Mouse (Mus musculus) heart, embryonic 13.5 days (tissue): ENCODE measurements around the gene Zfp704. TPM values are rescaled to one million over a fixed set of nuclear protein-coding genes. Genes with fewer than 3 reads are reported as not detected.

Experiments
- ATAC-seq: fragments of 200-750 bp; cut with Nextera tagmentation; 2 replicates; pipeline ENCODE4 v1.8.0; 2017; ENCODE audit warnings: moderate TSS enrichment; ENCODE audit not compliant: insufficient number of reproducible peaks, low FRiP score, low TSS enrichment; ENCODE audit errors: extremely low read depth
- H3K27ac ChIP-seq: fragments of 300-500 bp; sonication (generic); replicated peaks from 2 replicates; pipeline ENCODE4 v1.5.1; 2015; ENCODE audit warnings: moderate library complexity, mild to moderate bottlenecking, inconsistent platforms
- H3K27me3 ChIP-seq: fragments of 300-500 bp; sonication (generic); replicated peaks from 2 replicates; pipeline ENCODE4 v1.6.1; 2015; ENCODE audit warnings: mild to moderate bottlenecking, inconsistent platforms
- H3K36me3 ChIP-seq: fragments of 300-500 bp; sonication (generic); 2 replicates; pipeline ENCODE4 v1.6.1; 2015; ENCODE audit warnings: mild to moderate bottlenecking, inconsistent platforms
- H3K4me1 ChIP-seq: fragments of 300-500 bp; sonication (generic); 2 replicates; pipeline ENCODE4 v1.6.1; 2015; ENCODE audit warnings: inconsistent platforms
- H3K4me2 ChIP-seq: fragments of 300-500 bp; sonication (generic); 2 replicates; pipeline ENCODE4 v1.6.1; 2015; ENCODE audit warnings: inconsistent platforms, mild to moderate bottlenecking, moderate library complexity
- H3K4me3 ChIP-seq: fragments of 300-500 bp; sonication (generic); 2 replicates; pipeline ENCODE4 v1.5.1; 2015; ENCODE audit warnings: moderate library complexity, mild to moderate bottlenecking, inconsistent platforms
- H3K9ac ChIP-seq: fragments of 300-500 bp; sonication (generic); 2 replicates; pipeline ENCODE4 v1.6.1; 2015; ENCODE audit warnings: inconsistent platforms, mild to moderate bottlenecking, moderate library complexity
- H3K9me3 ChIP-seq: fragments of 300-500 bp; sonication (generic); 2 replicates; pipeline ENCODE4 v1.6.1; 2016; ENCODE audit warnings: inconsistent platforms
- WGBS: fragments of 180-500 bp; shearing (Covaris S2); methylation state at CpG from one replicate; pipeline ENCODE4 v1.1.7; 2015; ENCODE audit warnings: mixed read lengths; 5-methylcytosine and 5-hydroxymethylcytosine counted together
- polyA plus RNA-seq: library from polyadenylated mRNA; unstranded; fragments of >200 nt; fragmentation: Nextera tagmentation; extraction: Ambion mirVana; gene quantifications from 2 replicates; pipeline ENCODE4 v1.2.1, GENCODE M21; 2015

Zfp704 gene
- polyA plus RNA-seq, 1 experiment from 2014 or later = 6.5 TPM

GRCm38 (mm10) chr3:9455351-9455750, 154.5 kb downstream of the Zfp704 start:
- no peak overlapping the region for H3K27ac ChIP-seq
- peaks cover 7% of the 10 kb centered on the region; the same call in 1 of the 2 replicates for H3K36me3 ChIP-seq
- H3K4me1 ChIP-seq = peaks cover 14% of the 10 kb centered on the region
- no peak for ATAC-seq
- no peaks in the 10 kb centered on the region for H3K27me3 ChIP-seq
- no peak overlapping the region for H3K4me3 ChIP-seq
- no peak overlapping the region for H3K9ac ChIP-seq
- no peak overlapping the region for H3K4me2 ChIP-seq
- no peaks in the 10 kb centered on the region for H3K9me3 ChIP-seq
- WGBS = 85% methylated on average over 5 of the region's 5 CpGs

GRCm38 (mm10) chr3:9454556-9455330, 155.1 kb downstream of the Zfp704 start:
- no peak overlapping the region for H3K4me2 ChIP-seq
- H3K9ac ChIP-seq = peak overlapping the region; percentile 30; the same call in 1 of the 2 replicates
- H3K27ac ChIP-seq = 0 out of 2 replicates have a peak overlapping the region, but pooled peaks have one; percentile 28
- no peaks in the 10 kb centered on the region for H3K9me3 ChIP-seq
- peaks cover 19% of the 10 kb centered on the region for H3K4me1 ChIP-seq
- no peak overlapping the region for H3K4me3 ChIP-seq
- WGBS = 52% methylated on average over 8 of the region's 8 CpGs
- H3K27me3 ChIP-seq = no peaks in the 10 kb centered on the region
- peaks cover 3% of the 10 kb centered on the region; the same call in 1 of the 2 replicates for H3K36me3 ChIP-seq
- ATAC-seq = no peak

GRCm38 (mm10) chr3:9450521-9450920, 159.4 kb downstream of the Zfp704 start:
- 89% methylated on average over 12 of the region's 12 CpGs for WGBS
- H3K4me2 ChIP-seq = no peak overlapping the region
- H3K27ac ChIP-seq = no peak overlapping the region
- 0 out of 2 replicates have a peak, but pooled peaks cover 3% of the 10 kb centered on the region for H3K9me3 ChIP-seq
- H3K4me1 ChIP-seq = peaks cover 25% of the 10 kb centered on the region
- H3K27me3 ChIP-seq = no peaks in the 10 kb centered on the region
- no peak overlapping the region for H3K9ac ChIP-seq
- H3K36me3 ChIP-seq = peaks cover 32% of the 10 kb centered on the region
- ATAC-seq = no peak
- no peak overlapping the region for H3K4me3 ChIP-seq

GRCm38 (mm10) chr3:9449261-9450007, 160.5 kb downstream of the Zfp704 start:
- ATAC-seq = no peak
- H3K36me3 ChIP-seq = peaks cover 37% of the 10 kb centered on the region
- 0 out of 2 replicates have a peak, but pooled peaks cover 3% of the 10 kb centered on the region for H3K9me3 ChIP-seq
- no peaks in the 10 kb centered on the region for H3K27me3 ChIP-seq
- 52% methylated on average over 7 of the region's 7 CpGs for WGBS
- H3K4me2 ChIP-seq = no peak overlapping the region
- no peak overlapping the region for H3K4me3 ChIP-seq
- H3K9ac ChIP-seq = peak overlapping the region; percentile 52; the same call in 1 of the 2 replicates
- H3K27ac ChIP-seq = peak overlapping the region; percentile 55
- H3K4me1 ChIP-seq = peaks cover 18% of the 10 kb centered on the region

- Histone ChIP-seq H3K36me3 (peaks cover 44% of the 10 kb centered on the region), H3K4me1 (peaks cover 27% of the 10 kb centered on the region), H3K9me3 (0 out of 2 replicates have a peak, but pooled peaks cover 3% of the 10 kb centered on the region), H3K27ac (no peak overlapping the region), H3K27me3 (no peaks in the 10 kb centered on the region), H3K4me2 (no peak overlapping the region), H3K9ac (no peak overlapping the region), H3K4me3 (no peak overlapping the region)
- ATAC-seq = no peak
- 86% methylated on average over 5 of the region's 5 CpGs for WGBS
These were observed 161.3 kb downstream of the Zfp704 start for GRCm38 (mm10) chr3:9448541-9448940.

- Histone ChIP-seq H3K27me3 (no peaks in the 10 kb centered on the region), H3K9me3 (0 out of 2 replicates have a peak, but pooled peaks cover 3% of the 10 kb centered on the region), H3K4me3 (no peak overlapping the region), H3K4me2 (no peak overlapping the region), H3K27ac (peak overlapping the region; percentile 97; the same call in 1 of the 2 replicates), H3K4me1 (peaks cover 60% of the 10 kb centered on the region), H3K36me3 (peaks cover 41% of the 10 kb centered on the region), H3K9ac (no peak overlapping the region)
- 64% methylated on average over 5 of the region's 5 CpGs for WGBS
- ATAC-seq = no peak
These were observed 165.3 kb downstream of the Zfp704 start for GRCm38 (mm10) chr3:9444558-9444957.

GRCm38 (mm10) chr3:9443981-9444380, 165.9 kb downstream of the Zfp704 start:
- Histone ChIP-seq H3K4me3 (no peak overlapping the region), H3K27ac (peak overlapping the region; percentile 97), H3K9ac (no peak overlapping the region), H3K9me3 (0 out of 2 replicates have a peak, but pooled peaks cover 3% of the 10 kb centered on the region), H3K27me3 (no peaks in the 10 kb centered on the region), H3K36me3 (peaks cover 44% of the 10 kb centered on the region), H3K4me2 (no peak overlapping the region), H3K4me1 (peaks cover 57% of the 10 kb centered on the region)
- ATAC-seq = no peak
- 90% methylated on average over 7 of the region's 7 CpGs for WGBS

GRCm38 (mm10) chr3:9443476-9443875, 166.4 kb downstream of the Zfp704 start:
- Histone ChIP-seq H3K27me3 (no peaks in the 10 kb centered on the region), H3K9ac (no peak overlapping the region), H3K36me3 (peaks cover 45% of the 10 kb centered on the region), H3K27ac (peak overlapping the region; percentile 97), H3K4me3 (no peak overlapping the region), H3K9me3 (0 out of 2 replicates have a peak, but pooled peaks cover 2% of the 10 kb centered on the region), H3K4me2 (no peak overlapping the region), H3K4me1 (peaks cover 54% of the 10 kb centered on the region)
- no peak for ATAC-seq
- 37% methylated on average over 2 of the region's 2 CpGs for WGBS

GRCm38 (mm10) chr3:9441566-9442540, 168.0 kb downstream of the Zfp704 start:
- Histone ChIP-seq H3K4me3 (no peak overlapping the region), H3K27ac (peak overlapping the region; percentile 97), H3K9ac (peak overlapping the region; percentile 64), H3K4me1 (peaks cover 54% of the 10 kb centered on the region), H3K27me3 (no peaks in the 10 kb centered on the region), H3K4me2 (peak overlapping the region; percentile 33), H3K36me3 (peaks cover 46% of the 10 kb centered on the region), H3K9me3 (no peaks in the 10 kb centered on the region)
- 49% methylated on average over 27 of the region's 27 CpGs for WGBS
- ATAC-seq = no peak

- Histone ChIP-seq H3K27ac (peak overlapping the region; percentile 97), H3K4me3 (no peak overlapping the region), H3K9ac (no peak overlapping the region), H3K36me3 (peaks cover 33% of the 10 kb centered on the region), H3K9me3 (no peaks in the 10 kb centered on the region), H3K4me1 (peaks cover 68% of the 10 kb centered on the region), H3K4me2 (no peak overlapping the region), H3K27me3 (no peaks in the 10 kb centered on the region)
- no peak for ATAC-seq
- 53% methylated on average over 6 of the region's 6 CpGs for WGBS
These were observed 169.4 kb downstream of the Zfp704 start for GRCm38 (mm10) chr3:9440466-9440865.
